Mouse (Mus musculus) frontal cortex, postnatal 10 days (tissue): ENCODE results near the gene St6galnac3.

Experiments used
- DNase-seq, 2 experiments: peaks; one replicate each; pipeline ENCODE4 v3.0.0; 2022; ENCODE audit warnings: low spot score in 2 of 2, mixed read lengths in 1 of 2

St6galnac3 gene

GRCm38 (mm10) chr3:153513501-153514060 lies 211.4 kb downstream of the St6galnac3 start:
- DNase-seq: no peak

GRCm38 (mm10) chr3:153512545-153512944 lies 212.4 kb downstream of the St6galnac3 start:
- no peak for DNase-seq

- DNase-seq: no peak
These were observed 213.8 kb downstream of the St6galnac3 start for GRCm38 (mm10) chr3:153511151-153511580.

DNA sequence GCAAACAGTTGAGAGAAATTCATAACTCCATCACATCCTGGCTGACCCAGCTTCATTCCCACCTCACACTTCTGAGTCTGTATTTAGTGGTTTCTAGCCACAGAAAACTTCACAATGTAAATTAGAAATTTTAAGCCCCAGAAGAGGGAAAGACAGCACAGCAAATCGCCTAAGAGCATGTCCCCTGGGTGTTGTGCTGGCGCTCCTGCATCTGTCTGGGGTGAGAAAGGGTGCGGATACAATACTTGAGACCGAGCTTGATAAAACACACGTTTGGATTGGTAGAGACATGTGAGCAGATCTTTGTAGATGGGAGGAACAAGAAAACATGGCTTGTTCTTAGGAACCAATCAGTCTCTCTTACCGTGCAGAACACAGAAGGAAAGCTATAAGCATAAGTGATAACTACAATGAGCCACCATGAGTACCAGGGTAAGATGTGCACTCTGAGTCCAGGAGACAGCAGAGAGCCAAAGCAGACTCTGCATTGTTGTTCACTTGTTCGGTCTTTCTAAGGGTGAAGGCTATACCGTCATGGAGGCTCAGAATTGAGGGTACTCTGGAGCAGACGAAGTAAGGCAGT lies 214.8 kb downstream of the St6galnac3 start:
- no peak for DNase-seq

DNA sequence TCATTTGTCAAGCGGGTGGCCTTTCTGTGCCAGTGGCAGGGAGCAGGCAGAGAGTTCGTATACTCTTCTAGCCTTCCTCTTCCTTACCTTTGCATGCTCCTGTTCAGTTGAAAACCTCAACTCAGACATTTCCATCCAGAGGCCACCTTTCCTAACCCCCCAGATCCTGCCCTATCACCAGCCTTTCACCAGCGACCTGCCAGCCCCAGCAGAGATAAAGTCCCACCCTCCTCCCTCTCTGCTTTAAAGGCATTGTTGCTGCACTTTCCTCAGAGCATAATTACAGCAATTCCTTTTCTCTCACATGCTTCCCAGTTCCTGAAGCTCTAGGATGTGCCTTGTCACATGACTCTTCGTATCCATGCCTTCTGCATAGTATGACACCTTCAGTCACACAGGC lies 215.3 kb downstream of the St6galnac3 start:
- DNase-seq: no peak

GRCm38 (mm10) chr3:153509029-153509428 lies 215.9 kb downstream of the St6galnac3 start:
- DNase-seq: no peak

DNA sequence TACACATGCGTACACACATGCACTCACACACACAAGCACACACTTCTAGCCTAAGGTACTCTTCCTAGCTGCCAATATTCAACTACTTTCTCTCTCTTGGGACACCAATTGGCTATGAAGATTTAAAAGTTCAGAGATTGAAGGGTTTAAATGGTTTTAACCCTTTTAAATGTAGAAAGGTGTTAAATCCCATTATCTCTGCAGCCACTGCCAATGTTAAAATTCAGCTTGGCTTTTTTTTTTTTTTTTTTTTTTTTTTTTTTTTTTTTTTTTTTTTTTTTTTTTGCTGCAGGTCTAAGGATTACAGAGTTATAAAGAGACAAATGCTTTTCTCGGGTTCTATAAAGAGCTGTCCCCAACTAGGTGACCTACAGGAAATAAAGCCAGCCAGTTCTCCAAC lies 216.4 kb downstream of the St6galnac3 start:
- no peak for DNase-seq

GRCm38 (mm10) chr3:153507599-153507998 lies 217.4 kb downstream of the St6galnac3 start:
- DNase-seq: no peak

DNA sequence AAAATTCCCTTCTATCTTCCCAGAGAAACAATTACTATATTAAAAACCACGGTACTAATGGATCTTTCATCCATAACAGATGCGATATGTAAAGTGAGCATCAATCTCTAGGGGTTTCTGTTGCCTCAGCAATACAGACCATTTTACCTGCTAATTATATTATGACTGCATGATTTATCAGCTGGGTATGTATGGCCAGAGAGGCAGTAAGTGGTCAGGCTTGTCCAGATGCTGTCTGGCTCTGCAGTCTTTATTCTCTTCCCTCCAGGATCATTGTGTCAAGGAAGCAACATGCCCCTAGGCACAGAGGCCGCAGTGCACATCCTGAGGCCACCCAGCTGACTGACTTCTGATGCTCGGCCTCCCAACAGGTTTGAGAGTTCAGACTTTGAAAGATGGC lies 222.5 kb downstream of the St6galnac3 start:
- no peak for DNase-seq

GRCm38 (mm10) chr3:153501333-153501877 lies 223.6 kb downstream of the St6galnac3 start:
- peak in 1 of 2 experiments; percentile 65 for DNase-seq

GRCm38 (mm10) chr3:153492986-153493385 lies 232.0 kb downstream of the St6galnac3 start:
- no peak for DNase-seq

DNA sequence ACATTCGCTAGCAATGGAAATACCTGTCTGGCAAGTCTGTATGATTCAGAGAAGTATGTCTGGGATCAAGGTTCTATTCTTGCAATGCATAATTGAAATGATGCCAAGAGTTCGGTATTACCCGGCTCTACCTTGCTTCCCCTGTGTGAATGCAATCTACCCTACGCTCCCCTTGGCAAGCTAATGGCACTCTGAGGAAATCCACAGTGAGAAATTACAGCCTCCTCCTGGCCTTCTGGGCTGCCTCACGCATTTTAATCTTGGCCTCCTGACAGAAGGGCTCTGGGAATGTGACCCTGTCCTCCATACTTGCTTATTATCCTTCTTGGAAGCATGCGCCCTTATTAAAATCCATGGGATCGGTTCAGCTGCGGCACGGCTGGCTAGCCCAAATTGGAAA lies 235.3 kb downstream of the St6galnac3 start:
- no peak for DNase-seq

GRCm38 (mm10) chr3:153488931-153489330 lies 236.0 kb downstream of the St6galnac3 start:
- DNase-seq: no peak

GRCm38 (mm10) chr3:153485176-153485575 lies 239.8 kb downstream of the St6galnac3 start:
- DNase-seq: no peak

- DNase-seq: peak; percentile 65 to 83
These were observed 240.3 kb downstream of the St6galnac3 start for GRCm38 (mm10) chr3:153484701-153485100.

GRCm38 (mm10) chr3:153483691-153484090 lies 241.3 kb downstream of the St6galnac3 start:
- DNase-seq: no peak

- peak; percentile 59 to 71 for DNase-seq
These were observed 242.9 kb downstream of the St6galnac3 start for GRCm38 (mm10) chr3:153482098-153482497.

DNA sequence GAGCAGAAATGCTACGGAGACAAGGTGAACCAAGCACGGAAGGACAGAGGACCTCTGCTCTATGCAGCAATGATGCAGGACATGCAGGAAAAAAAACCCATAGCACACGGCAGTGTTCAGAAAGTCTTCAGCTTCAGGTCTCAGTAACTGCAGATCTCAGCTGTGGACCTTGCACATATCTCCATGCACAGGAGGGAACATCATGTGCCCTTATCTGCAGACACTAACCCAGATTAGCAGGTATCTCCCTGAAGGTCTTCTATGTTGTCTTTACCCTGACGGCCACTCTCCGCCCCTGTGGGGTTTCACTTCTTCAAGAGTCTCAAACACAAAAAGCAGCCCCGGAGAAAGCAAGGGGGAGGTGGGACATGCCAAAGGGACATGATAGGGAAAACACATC lies 244.0 kb downstream of the St6galnac3 start:
- no peak for DNase-seq

DNA sequence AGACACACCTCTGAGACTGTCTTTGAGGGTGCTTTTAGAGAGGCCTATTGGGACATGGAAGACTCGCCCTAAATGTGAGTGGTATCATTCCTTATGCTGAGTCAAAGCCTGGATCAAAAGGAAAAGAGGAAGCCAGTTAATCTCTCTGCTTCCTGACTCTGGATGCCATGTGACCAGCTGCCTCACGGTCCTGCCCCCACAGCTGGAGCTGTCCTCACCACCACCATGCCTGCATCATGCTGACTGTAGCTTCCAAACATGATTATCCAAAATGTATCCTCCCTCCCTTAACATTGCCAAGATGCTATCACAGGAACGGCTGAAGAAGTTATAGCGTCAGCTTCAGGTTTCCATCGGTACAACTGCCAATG lies 244.4 kb downstream of the St6galnac3 start:
- DNase-seq: no peak

DNA sequence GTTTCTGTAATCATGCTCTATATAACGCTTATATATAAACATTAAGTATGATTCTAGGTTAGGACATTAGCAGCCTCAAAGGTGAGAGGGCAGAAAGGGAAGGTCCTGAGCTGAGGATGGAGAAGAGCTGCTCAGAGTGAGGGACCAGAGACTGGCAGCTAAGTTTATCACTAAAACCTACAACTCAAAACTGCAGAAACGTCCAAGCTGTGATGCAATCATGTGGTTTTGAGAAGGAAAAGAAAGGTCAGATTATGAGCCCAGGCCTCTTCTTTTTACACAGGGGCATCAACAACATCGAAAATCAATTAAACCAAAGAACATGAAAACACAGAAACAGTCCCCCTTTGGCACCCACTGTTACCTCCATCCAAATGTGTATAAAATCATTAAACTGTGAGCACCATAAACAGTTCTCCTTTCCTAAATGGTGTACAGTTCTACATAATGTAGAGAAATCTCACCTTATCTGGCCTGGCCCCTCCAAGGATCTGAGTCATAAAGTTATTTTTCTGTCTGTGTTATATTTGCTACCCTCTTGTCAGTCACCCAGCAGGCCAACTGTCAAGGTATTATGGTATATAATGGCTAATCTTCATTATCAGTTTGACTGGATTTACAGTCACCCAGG lies 244.9 kb downstream of the St6galnac3 start:
- DNase-seq: no peak

DNA sequence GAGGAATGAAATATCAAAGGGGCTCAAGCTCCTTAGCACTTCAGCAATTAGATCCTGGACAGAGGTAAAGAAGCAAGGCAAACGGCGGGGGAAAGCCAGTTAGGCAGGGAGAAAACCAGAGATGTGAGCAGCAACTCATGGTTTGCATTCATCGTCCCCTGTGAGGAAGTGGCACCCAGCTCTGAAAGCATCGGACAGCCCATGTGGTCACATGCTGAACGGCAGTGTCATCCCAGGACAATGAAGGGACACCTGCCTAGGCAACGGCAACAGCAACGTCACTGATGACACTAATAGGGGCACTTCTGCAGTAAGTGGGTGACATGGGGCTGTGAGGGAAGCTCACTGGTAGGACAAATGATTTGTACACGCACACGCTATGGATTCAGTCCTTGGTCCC lies 249.1 kb downstream of the St6galnac3 start:
- DNase-seq: no peak

- no peak for DNase-seq
These were observed 249.5 kb downstream of the St6galnac3 start for GRCm38 (mm10) chr3:153475461-153475860.
